Mouse (Mus musculus): ENCODE measurements around the gene Ttc22. TPM values are rescaled to one million over a fixed set of nuclear protein-coding genes. Genes with fewer than 3 reads are reported as not detected.

Gene Ttc22
- polyA plus RNA-seq, 1 experiment from 2014 or later: 1.1 TPM

DNA sequence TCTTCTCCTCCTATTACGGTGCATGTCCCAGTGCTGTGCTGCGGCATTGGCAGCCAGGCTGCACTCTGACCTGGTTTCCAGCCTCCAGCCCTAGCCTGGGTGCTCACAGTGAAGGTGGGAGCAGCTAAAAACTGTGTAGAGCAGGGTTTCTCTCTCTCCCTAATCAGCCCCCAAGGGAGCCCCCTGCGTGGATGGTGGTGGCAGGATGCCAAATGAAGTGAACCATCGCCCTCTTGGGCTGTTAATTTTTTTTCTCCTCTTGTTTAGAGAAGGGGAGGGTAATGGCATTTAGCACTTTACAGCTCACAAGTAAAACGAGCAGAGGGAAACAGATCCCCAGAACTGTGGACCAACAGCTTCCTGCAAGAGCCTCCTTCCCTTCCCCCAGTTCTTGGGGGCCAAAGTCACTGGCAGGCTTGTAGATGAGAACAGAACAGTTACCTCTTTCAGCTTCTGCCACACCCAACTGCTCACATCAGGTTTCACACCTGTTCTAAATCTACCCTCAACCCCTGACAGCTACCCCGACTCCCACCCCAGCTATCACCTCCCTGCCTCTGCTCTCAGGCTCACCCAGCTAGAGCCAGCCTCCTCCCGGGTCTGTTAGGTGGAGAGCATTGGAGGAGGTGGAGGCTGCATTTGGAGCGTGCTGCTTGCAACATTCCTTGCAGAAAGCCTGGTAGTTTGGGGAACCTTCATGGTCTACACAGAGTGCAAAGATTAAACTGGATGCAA, 21.4 kb downstream of the Ttc22 start:
- H3K4me1 ChIP-seq: peaks cover 13% of the 10 kb centered on the region
- no peaks in the 10 kb centered on the region for H3K27me3 ChIP-seq
- 10% methylated on average over 8 of the region's 8 CpGs for WGBS
- no peaks in the 10 kb centered on the region for H3K9me3 ChIP-seq
- 0 out of 2 replicates have a peak overlapping the region, but pooled peaks have one; percentile 36 for H3K27ac ChIP-seq
- H3K9ac ChIP-seq: peak overlapping the region; percentile 19; the same call in 1 of the 2 replicates
- H3K4me2 ChIP-seq: no peak overlapping the region
- 0 out of 2 replicates have a peak, but pooled peaks have one; percentile 36 for ATAC-seq (ENCODE audit: borderline replicate concordance, extremely low read depth, low FRiP score, low TSS enrichment)
- no peak overlapping the region for H3K4me3 ChIP-seq
- no peaks in the 10 kb centered on the region for H3K36me3 ChIP-seq

- H3K4me2 ChIP-seq: no peak overlapping the region
- no peak for ATAC-seq (ENCODE audit: borderline replicate concordance, extremely low read depth, low FRiP score, low TSS enrichment)
- no peaks in the 10 kb centered on the region for H3K27me3 ChIP-seq
- H3K9ac ChIP-seq: no peak overlapping the region
- 28% methylated on average over 6 of the region's 6 CpGs for WGBS
- H3K4me3 ChIP-seq: no peak overlapping the region
- H3K4me1 ChIP-seq: peaks cover 13% of the 10 kb centered on the region
- H3K36me3 ChIP-seq: no peaks in the 10 kb centered on the region
- no peaks in the 10 kb centered on the region for H3K9me3 ChIP-seq
- H3K27ac ChIP-seq: 0 out of 2 replicates have a peak overlapping the region, but pooled peaks have one; percentile 36
Measured at GRCm38 (mm10) chr4:106644218-106644610, 22.0 kb downstream of the Ttc22 start.

DNA sequence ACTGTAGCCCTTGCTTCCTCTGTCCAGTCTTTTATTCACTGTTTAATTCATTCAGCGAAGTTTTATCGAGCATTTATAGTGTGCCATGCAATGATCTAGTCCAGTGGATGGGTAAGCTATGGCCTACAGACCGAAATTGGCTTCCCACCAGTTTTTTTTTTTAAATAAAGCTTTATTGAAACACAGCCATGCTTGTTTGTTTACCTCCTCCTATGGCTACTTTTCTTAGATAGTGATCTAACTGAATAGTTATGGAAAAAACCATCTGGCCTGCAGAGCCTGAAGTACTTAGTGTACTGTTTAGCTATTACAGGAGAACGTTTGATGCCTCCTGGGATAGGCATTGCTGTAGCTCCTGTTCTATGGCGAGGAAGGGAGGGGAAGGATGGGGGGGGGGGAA, 23.6 kb downstream of the Ttc22 start:
- Histone ChIP-seq H3K4me3 (no peak overlapping the region), H3K27ac (no peak overlapping the region), H3K4me2 (no peak overlapping the region), H3K36me3 (no peaks in the 10 kb centered on the region), H3K27me3 (no peaks in the 10 kb centered on the region), H3K4me1 (peaks cover 13% of the 10 kb centered on the region), H3K9ac (no peak overlapping the region), H3K9me3 (no peaks in the 10 kb centered on the region)
- WGBS: 81% methylated on average over 5 of the region's 5 CpGs
- no peak for ATAC-seq (ENCODE audit: borderline replicate concordance, extremely low read depth, low FRiP score, low TSS enrichment)

DNA sequence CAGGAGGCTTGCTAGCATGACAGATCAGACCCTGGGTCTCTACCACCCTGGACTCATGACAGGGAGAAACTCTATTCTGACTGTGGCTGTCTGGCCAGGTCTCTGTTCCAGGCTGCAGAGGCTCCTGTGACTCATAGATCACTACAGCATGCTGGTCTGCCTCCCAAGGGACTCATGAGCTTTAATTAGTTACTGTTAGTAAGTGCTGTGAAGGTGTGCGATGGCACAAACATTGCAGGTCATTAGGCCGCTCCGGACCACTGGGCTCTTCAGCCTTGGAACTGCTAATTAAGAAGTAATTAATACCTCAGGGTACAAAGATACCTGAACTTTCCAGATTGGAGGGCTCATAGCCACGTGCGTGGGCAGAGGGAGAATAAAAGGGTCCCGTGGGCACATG, 24.9 kb downstream of the Ttc22 start:
- no peak for ATAC-seq (ENCODE audit: borderline replicate concordance, extremely low read depth, low FRiP score, low TSS enrichment)
- no peaks in the 10 kb centered on the region for H3K9me3 ChIP-seq
- no peak overlapping the region for H3K4me3 ChIP-seq
- WGBS: 84% methylated on average over 6 of the region's 6 CpGs
- H3K36me3 ChIP-seq: no peaks in the 10 kb centered on the region
- H3K27ac ChIP-seq: no peak overlapping the region
- H3K4me1 ChIP-seq: peaks cover 21% of the 10 kb centered on the region
- H3K27me3 ChIP-seq: no peaks in the 10 kb centered on the region
- no peak overlapping the region for H3K9ac ChIP-seq
- H3K4me2 ChIP-seq: no peak overlapping the region

- Histone ChIP-seq H3K9ac (peak within 1 kb of the TSS; percentile 68), H3K36me3 (peaks cover 18% of the 10 kb centered on the region), H3K4me3 (peak within 1 kb of the TSS; percentile 66), H3K4me2 (peak within 1 kb of the TSS; percentile 93), H3K27me3 (no peaks in the 10 kb centered on the region), H3K27ac (peak within 1 kb of the TSS; percentile 48), H3K4me1 (peaks cover 9% of the 10 kb centered on the region), H3K9me3 (no peaks in the 10 kb centered on the region)
- 2% methylated on average over 40 of the region's 40 CpGs for WGBS
- peak; percentile 98 for ATAC-seq (ENCODE audit: borderline replicate concordance, extremely low read depth, low FRiP score, low TSS enrichment)
Measured at GRCm38 (mm10) chr4:106650833-106651527, 28.7 kb downstream of the Ttc22 start, which contains the start of gene Pars2. Gene Pars2, plus strand, starts transcription at chr4:106651069.

DNA sequence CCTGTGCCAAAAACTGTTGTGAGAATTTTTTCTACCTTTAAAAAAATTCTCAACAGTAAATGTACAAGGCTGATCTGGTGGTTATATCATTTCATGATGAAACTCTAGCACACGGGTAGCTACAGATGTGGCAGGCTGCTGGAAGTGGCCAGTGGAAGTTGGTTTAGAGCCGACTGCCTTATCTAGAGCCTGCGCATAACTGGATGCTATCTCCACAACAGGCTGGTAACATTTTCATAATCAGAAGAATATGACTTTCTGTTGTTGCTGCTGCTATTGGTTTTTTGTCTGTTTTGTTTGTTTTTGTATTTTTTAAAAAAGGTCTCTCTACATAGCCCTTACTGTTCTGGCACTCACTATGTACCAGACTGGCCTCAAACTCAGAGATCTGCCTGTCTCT, 30.3 kb downstream of the Ttc22 start:
- 88% methylated on average over 3 of the region's 3 CpGs for WGBS
- no peak overlapping the region for H3K9ac ChIP-seq

GRCm38 (mm10) chr4:106653051-106653450, 30.8 kb downstream of the Ttc22 start:
- Histone ChIP-seq H3K27ac (no peak overlapping the region), H3K4me1 (peaks cover 9% of the 10 kb centered on the region), H3K36me3 (peaks cover 30% of the 10 kb centered on the region), H3K9ac (no peak overlapping the region), H3K9me3 (no peaks in the 10 kb centered on the region), H3K4me3 (no peak overlapping the region), H3K4me2 (no peak overlapping the region), H3K27me3 (no peaks in the 10 kb centered on the region)
- WGBS: 88% methylated on average over 15 of the region's 15 CpGs
- no peak for ATAC-seq (ENCODE audit: borderline replicate concordance, extremely low read depth, low FRiP score, low TSS enrichment)

More for the DNA sequence above, 30.3 kb downstream of the Ttc22 start:
- Histone ChIP-seq H3K4me3 (no peak overlapping the region), H3K27ac (no peak overlapping the region), H3K36me3 (peaks cover 28% of the 10 kb centered on the region), H3K27me3 (no peaks in the 10 kb centered on the region), H3K9me3 (no peaks in the 10 kb centered on the region), H3K4me2 (no peak overlapping the region), H3K4me1 (peaks cover 9% of the 10 kb centered on the region)
- no peak for ATAC-seq (ENCODE audit: borderline replicate concordance, extremely low read depth, low FRiP score, low TSS enrichment)

- Histone ChIP-seq H3K4me3 (no peak overlapping the region), H3K36me3 (peaks cover 43% of the 10 kb centered on the region), H3K9me3 (no peaks in the 10 kb centered on the region), H3K9ac (no peak overlapping the region), H3K4me2 (no peak overlapping the region), H3K4me1 (peaks cover 9% of the 10 kb centered on the region), H3K27me3 (no peaks in the 10 kb centered on the region), H3K27ac (no peak overlapping the region)
- 86% methylated on average over 10 of the region's 10 CpGs for WGBS
- no peak for ATAC-seq (ENCODE audit: borderline replicate concordance, extremely low read depth, low FRiP score, low TSS enrichment)
Measured at GRCm38 (mm10) chr4:106655681-106656080, 33.4 kb downstream of the Ttc22 start.

DNA sequence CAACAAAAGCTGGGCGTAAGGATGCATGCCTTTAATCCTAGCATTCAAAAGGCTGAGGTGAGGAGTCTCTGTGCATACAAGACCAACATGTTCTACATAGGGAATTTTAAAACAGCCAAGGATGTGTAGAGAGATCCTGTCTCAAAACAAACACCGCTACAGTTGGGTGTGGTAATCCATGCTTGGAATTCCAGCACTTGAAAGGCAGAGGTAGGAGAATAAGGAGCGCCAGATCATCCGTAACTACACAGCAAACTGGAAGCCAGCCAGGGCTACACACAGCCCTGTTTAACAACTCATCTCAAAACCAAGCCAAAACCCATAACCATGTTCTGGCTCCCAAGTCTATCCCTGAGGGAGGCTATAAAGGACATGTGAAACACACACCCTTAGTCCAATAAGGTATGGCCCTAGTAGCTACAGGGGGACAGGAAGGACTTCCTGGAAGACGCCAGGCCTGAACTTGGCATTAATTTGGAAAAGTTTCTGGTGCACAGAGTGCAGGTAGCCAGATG, 41.8 kb downstream of the Ttc22 start:
- Histone ChIP-seq H3K4me3 (no peak overlapping the region), H3K4me1 (no peaks in the 10 kb centered on the region), H3K36me3 (peaks cover 88% of the 10 kb centered on the region), H3K4me2 (no peak overlapping the region), H3K27ac (no peak overlapping the region), H3K9me3 (no peaks in the 10 kb centered on the region), H3K27me3 (no peaks in the 10 kb centered on the region), H3K9ac (no peak overlapping the region)
- ATAC-seq (ENCODE audit: borderline replicate concordance, extremely low read depth, low FRiP score, low TSS enrichment): no peak
- WGBS: 79% methylated on average over 5 of the region's 5 CpGs

DNA sequence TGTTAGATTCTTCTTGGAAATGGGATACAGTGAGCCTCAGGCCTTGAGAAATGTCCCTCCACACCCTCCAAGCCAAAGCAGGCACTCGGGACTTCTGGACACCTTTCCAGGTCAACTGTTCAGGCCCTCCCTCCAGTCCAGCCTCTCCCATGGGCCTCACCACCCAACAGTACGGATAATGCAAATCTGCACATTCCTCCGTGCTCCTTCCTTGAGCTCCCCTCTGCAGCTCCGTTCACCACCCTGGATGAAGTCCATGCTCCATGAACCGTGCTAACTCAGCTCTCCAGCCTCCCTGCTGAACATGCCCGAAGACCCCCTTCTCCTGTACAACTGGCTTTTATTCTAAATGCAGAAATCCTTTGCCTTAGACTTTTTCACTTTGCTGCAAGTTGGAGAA, 42.5 kb downstream of the Ttc22 start:
- Histone ChIP-seq H3K4me3 (no peak overlapping the region), H3K9ac (no peak overlapping the region), H3K9me3 (no peaks in the 10 kb centered on the region), H3K27me3 (no peaks in the 10 kb centered on the region), H3K4me2 (no peak overlapping the region), H3K4me1 (no peaks in the 10 kb centered on the region), H3K27ac (no peak overlapping the region), H3K36me3 (peaks cover 91% of the 10 kb centered on the region)
- 93% methylated on average over 6 of the region's 6 CpGs for WGBS
- ATAC-seq (ENCODE audit: borderline replicate concordance, extremely low read depth, low FRiP score, low TSS enrichment): no peak

DNA sequence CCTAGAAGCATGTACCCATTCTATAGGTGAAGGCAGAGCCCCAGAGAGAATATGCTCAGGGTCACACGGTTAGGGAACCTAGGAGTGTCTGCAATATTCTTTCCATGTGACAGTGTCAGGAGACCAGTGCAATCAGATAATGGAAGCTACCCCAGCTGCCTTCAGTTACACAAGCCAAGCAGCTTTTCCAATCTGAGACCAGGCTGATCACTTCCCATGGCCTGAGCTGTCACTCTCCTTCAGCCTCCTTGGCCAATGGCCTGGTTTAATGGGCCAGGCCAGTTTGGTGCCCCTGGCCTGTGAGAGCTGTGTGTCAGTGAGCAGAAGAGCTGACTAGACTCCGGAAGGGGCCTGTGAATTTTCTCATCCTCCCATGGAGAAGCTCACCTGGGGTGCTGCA, 43.0 kb downstream of the Ttc22 start:
- Histone ChIP-seq H3K4me3 (no peak overlapping the region), H3K4me1 (no peaks in the 10 kb centered on the region), H3K27me3 (no peaks in the 10 kb centered on the region), H3K9me3 (no peaks in the 10 kb centered on the region), H3K4me2 (no peak overlapping the region), H3K9ac (no peak overlapping the region), H3K36me3 (peaks cover 96% of the 10 kb centered on the region), H3K27ac (no peak overlapping the region)
- ATAC-seq (ENCODE audit: borderline replicate concordance, extremely low read depth, low FRiP score, low TSS enrichment): no peak
- 94% methylated on average over 2 of the region's 2 CpGs for WGBS

GRCm38 (mm10) chr4:106665673-106666072, 43.4 kb downstream of the Ttc22 start:
- Histone ChIP-seq H3K9me3 (no peaks in the 10 kb centered on the region), H3K27me3 (no peaks in the 10 kb centered on the region), H3K4me2 (no peak overlapping the region), H3K4me1 (no peaks in the 10 kb centered on the region), H3K4me3 (no peak overlapping the region), H3K36me3 (peaks cover 96% of the 10 kb centered on the region), H3K9ac (no peak overlapping the region), H3K27ac (no peak overlapping the region)
- WGBS: 93% methylated on average over 10 of the region's 10 CpGs
- no peak for ATAC-seq (ENCODE audit: borderline replicate concordance, extremely low read depth, low FRiP score, low TSS enrichment)

Data from lung, embryonic 15.5 days (tissue).